Mouse (Mus musculus): ENCODE data around the gene Rsad2.
"Not testable (repeated sequence)": the region's sequence is repeated elsewhere in the genome, so short reads cannot be mapped to it uniquely, and the experiment has no call there.

The Rsad2 gene

DNA sequence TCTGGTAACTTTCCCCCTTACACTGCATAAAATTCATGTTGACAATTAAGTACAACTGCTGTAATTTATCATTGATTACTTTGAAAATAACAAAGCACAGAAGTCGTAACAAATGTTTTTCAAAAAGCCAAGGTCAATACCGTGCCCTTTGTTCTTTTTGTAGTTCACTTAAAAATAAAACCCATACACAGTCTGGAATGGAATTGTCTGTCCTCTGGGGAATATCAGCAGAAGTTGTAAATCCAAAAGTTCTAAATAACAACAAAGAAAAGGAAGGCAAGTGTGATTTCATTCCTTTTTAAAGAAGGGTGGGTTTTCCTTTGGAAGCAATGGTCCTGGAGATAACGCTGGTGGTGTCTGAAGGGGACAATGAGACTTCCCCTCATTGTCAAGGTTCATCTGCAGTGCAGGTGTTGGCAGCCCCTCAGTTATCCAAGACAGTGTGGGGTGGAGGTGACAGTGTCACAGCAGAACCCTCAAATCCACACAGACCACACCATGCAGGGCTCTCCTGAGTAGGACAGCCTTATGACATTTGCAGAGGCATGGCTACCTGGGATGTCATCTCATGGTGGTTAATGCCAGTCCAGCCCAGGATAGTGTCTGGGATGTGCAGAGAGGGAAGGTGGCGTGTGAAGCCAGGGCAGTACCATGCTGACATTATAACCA lies 9.7 kb downstream of the Rsad2 start:
- in situ Hi-C loops (cut with MboI; ENCODE audit: low sequenced_read_pairs): no loop called here

DNA sequence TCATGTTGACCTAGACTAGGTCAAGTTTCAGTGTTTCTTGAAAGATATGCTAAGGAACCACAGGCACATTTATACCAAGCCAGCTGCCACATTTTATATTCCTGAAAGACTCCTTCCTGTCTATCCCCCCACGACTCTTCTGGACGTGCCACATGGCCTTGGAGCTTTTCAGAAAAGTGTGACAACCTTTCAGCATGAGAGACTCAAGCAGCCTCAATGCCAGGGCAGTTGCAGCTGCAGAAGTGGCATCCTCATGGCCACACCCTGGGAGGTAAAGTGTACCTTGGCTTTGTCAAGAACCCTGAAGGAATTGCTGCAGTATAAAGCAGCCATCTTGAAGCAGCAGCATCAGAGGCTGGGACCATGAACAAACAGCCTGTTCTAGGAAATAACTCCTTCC lies 11.7 kb downstream of the Rsad2 start:
- in situ Hi-C loops (cut with MboI; ENCODE audit: low sequenced_read_pairs): no loop called here

DNA sequence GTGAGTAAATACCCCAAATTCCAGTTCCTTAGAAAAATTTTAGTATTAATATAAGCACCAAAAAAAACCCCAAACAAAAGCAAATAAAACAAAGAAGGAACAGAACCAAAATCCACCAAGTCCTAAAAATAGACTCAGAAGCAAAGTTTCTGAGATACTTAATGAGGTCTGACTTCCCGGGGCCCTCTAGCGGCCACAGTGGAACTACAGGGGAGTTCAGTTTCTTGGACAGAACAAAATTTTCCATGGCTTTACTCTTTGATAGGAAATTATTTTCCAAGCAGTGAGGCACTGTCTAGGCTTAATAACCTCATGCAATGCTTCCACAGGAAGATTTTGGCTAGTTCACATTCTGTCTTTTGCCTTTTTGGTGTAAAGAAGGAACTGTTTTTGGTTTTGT lies 12.2 kb downstream of the Rsad2 start:
- in situ Hi-C loops (cut with MboI; ENCODE audit: low sequenced_read_pairs): no loop called here

DNA sequence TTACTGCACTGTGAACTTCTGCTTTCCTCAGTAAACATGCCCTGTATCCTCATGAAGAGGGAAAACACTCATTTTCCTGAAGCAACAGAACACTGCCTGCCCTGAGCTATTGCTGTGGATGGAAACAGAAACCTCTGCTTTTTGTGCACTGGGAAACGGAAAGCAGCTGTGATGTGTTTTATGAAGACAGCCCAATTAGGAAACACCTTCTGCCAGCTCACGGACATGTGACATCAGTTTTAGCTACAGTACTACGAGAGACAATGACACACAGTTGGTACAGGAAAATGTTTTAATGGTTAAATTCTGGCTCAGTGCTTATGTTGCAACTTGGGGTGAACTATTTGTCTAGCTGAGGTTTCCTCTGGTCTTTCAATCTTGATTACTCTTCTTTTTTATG lies 16.9 kb downstream of the Rsad2 start:
- in situ Hi-C loops (cut with MboI; ENCODE audit: low sequenced_read_pairs): no loop called here

- in situ Hi-C loops (cut with MboI; ENCODE audit: low sequenced_read_pairs): no loop called here
Measured at GRCm38 (mm10) chr12:26437950-26438349, 18.3 kb downstream of the Rsad2 start.

DNA sequence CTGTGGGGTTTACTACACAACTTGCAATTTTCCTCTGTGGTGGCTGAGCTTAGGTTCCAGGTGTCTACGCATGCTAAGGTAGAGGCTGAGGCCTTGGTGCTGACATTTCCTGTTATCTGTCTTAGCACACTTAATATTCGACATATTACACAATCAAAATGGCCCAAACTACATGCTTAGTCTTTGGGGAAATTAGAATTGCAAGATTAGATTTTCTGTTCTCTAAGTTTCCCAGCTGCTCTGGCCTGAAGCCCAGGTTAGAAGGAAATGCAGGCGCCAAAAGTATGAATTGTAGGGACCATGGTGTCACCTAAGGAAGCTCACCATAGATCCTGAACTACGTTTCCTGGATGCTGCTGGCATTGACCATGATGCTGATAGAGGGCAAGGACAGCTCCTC lies 19.9 kb downstream of the Rsad2 start:
- in situ Hi-C loops (cut with MboI; ENCODE audit: low sequenced_read_pairs): no loop called here

GRCm38 (mm10) chr12:26428771-26429170 lies 27.5 kb downstream of the Rsad2 start:
- in situ Hi-C loops (cut with MboI; ENCODE audit: low sequenced_read_pairs): not testable (repeated sequence)

DNA sequence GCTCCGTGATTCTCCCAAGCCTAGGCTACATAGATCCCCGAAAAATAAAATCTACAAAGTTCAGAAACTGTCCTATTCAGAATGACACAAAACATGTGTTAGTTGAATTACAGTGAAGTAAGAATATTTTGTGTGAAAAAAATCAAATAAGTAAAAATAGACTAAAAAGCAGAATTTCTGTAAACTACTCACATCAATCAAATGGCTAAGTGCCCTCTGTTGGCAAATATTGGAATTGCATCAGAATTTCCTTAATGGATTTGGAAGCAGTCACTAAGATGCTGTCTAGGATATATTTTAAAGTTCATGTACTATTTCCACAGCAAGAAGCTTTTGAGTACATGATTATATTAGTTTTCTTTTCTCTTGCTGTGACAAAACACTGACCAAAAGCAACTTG lies 31.4 kb downstream of the Rsad2 start:
- in situ Hi-C loops (cut with MboI; ENCODE audit: low sequenced_read_pairs): no loop called here

DNA sequence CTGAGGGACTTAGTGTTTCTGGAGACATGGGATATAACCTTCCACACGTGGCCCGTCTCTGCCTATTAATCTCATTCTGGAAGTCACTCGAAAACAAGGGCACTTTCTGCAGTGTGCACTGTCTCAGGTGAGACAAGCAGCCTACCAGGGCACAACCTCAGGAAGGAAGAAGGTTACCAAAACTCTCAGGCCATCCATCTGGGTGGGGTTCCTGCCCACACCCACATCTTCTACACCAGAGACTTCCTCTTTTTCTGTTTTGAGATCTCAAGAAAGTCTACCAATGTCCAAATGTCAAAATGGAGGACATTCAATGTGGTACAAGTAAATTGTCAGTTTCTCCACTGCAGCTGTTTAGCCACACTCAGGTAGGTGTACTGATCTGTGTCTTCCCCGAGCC lies 37.9 kb downstream of the Rsad2 start:
- in situ Hi-C loops (cut with MboI; ENCODE audit: low sequenced_read_pairs): no loop called here

DNA sequence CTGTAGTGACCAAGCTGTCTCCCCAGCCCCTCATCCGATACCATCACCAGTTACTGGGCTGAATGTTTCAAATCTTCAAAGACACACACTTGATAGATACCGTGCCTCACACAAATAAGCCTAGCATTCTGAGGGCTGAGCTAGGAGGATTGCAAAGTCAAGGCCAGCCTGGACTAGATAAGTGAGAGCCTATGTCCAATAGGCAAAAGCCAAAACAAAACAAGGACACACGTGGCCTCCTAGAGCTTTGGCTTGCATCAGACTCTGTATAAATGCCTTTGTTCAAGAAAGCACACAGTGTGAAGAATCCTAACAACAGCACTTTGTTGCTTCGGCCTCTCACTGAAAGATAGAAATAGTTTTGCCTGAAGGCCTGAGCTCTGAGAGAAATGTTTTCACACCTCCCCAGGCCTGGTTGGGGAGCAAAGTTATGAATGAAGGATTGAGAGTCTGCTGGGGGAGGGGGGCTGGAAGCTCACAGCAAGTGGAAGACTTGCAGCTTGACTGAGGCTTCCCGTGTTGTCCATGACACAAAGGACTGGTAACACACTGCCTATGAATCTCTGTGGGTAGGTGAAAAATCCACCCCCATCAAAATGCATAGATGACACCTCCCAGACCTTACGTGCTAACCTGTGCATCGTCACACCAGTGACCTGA lies 39.5 kb downstream of the Rsad2 start:
- in situ Hi-C loops (cut with MboI; ENCODE audit: low sequenced_read_pairs): no loop called here

DNA sequence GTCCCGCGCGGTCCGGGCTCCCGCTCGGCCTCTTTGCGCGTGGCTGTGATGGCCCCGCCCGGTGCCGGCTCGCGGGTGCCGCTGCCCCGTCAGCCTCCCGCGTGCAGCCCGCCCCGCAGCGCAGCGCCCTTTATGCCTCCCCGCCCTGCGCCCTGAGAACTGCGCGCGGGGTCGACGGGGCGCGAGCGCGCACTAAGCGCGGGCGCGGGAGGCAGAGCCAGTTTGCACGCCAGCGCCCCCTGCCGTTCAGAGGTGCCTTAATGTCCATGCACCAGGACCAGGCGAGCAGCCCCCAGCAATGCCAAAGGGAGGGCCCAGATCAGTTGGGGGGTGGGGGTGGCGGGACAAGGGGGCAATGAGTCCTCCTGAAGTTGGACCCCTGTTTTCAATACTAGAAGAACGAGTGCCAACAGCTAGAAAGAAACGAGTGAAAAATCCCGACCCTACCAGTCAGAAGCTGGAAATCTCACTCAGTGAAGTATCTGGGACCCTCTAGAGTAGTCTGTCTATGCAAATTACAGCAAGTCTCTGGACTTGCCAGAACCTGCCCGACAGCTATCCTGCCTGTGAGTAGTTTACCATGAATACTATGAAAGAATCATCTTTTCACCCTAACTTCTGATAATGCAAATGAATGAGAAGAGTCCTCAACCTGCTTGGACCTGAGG lies 41.0 kb downstream of the Rsad2 start, which contains the start of gene Rnf144a:
Gene Rnf144a (minus strand): TSS at position 151 of the 668 bp plus-strand sequence.
- in situ Hi-C loops (cut with MboI; ENCODE audit: low sequenced_read_pairs): no loop called here

DNA sequence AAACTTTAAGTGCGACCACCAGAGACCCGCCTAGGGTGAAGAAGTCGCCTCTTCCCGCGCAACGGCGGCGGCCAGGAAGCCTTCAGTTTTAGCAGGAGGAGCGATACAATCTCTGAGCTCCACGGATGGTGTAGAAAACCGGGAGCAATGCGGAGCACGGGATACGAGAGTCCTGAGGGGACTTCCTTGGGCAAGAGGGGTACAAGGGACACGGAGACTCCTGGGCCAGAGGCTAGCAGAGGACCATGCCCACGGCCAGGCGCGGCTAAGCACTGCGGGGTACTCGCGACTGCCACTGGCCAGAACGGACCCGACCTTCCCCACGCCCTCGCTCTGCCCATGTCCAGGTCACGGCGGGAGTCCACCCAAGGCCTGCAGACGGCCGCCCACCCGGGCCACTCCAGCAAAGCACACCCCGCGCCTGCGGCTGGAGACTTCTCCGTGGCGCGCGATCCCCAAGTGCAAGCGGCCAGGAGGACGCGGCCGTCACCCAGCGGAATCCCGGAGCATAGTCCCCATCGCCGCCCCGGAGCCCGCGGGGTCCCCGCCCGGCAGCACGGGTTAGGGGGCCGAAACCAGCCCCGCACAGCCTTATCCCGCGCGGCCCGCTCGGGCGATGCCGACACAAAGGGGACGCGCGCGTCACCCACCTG lies 41.7 kb downstream of the Rsad2 start:
- in situ Hi-C loops (cut with MboI; ENCODE audit: low sequenced_read_pairs): no loop called here

GRCm38 (mm10) chr12:26413961-26414411 lies 42.3 kb downstream of the Rsad2 start:
- in situ Hi-C loops (cut with MboI; ENCODE audit: low sequenced_read_pairs): no loop called here

DNA sequence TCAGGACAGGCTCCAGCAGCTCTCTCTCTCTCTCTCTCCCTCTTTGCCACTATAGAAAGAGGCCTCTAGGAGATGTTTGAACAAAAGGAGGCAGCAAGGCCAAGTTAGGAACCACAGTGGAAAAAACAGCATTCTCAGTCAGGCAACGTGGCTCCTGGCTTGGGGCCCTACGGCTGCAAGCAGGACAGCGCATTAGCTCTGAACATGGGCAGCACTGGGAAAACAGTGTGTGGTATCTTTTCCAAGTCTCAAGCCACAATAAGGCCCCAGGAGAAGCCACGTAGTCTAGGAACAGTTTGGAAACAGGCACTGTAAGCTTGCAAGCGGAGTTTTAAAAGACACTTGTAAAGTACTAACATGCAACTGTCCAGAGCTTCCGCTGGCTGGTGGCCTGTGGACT lies 43.5 kb downstream of the Rsad2 start:
- in situ Hi-C loops (cut with MboI; ENCODE audit: low sequenced_read_pairs): no loop called here

GRCm38 (mm10) chr12:26411841-26412450 lies 44.3 kb downstream of the Rsad2 start:
- in situ Hi-C loops (cut with MboI; ENCODE audit: low sequenced_read_pairs): no loop called here

DNA sequence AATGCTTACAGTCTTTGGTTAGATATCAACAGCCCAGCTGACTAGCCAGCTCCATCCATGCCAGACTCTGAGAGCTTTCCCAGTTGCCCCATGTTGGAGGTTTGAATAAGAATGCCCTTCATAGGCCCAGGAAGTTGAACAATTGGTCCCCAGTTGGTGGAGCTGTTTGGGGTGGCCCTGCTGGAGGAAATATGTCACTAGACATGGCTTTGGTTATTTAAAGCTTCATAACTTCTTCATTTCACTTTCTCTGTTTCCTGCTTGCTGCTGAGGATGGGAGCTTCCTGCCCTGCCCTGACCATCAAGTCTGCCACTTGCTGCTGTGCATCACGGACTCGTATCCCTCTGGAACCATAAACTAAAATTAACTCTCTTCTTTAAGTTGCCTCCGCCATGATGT lies 45.8 kb downstream of the Rsad2 start:
- in situ Hi-C loops (cut with MboI; ENCODE audit: low sequenced_read_pairs): no loop called here

DNA sequence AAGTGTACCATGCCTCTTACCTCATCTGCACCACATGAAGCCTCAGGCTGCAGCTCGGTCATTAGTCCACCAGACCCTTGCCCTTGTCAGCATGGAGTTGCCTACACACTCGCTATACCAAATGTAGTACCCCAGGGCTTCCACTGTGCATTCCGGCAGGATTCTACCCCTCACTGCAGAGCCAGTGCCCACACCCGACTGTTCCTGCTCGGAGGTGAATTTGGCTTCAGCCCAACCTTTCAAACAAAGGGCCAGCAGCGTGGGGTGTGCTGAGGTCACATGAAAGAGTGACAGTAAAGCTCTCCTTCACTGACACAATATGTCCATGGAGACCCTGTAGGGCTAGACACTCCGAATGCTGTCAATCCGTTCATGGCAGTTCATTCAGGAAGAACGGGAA lies 47.5 kb downstream of the Rsad2 start:
- in situ Hi-C loops (cut with MboI; ENCODE audit: low sequenced_read_pairs): no loop called here

DNA sequence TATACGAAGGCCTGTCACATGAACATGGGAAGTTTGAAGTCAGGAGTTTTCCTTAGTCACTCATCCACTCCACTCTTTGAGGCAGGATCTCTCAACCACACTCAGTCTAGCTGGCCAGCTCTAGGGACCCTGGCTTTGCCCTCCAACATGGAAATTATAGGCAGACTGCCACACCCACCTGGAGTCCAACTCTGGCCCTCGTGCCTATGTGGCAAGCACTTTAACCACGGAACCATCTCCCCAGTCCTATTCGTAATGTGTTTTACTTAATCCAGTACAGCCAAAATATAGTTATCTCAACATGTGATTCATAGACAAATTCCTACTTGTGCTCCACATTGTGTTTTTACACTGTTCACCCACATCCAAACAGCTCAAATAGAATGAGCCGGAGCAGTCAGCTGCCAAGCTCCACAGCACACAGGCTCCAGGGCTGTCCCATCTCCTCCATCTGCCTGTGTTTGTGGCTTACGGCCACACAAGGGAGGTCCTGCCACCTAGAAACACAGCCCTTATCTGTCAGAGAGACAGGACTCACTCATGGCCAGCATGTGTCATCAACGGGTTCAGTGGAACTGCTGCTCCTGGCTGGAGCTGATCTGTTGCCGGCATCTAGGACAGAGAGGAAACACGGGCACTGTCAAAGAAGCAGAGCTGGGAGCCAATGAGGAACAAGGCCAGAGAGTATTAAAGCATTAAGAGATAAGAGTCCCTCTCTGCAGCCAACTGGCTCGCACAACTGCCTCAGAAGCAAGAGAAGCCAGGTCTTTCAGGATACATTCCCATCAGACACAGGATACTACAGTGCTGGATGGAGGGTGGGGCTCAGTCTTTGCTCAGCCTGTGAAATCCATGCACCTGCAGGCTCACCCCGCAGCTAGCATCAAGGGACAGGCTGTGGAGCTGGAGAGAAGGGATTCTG lies 51.2 kb downstream of the Rsad2 start:
- in situ Hi-C loops (cut with MboI; ENCODE audit: low sequenced_read_pairs): no loop called here

- in situ Hi-C loops (cut with MboI; ENCODE audit: low sequenced_read_pairs): no loop called here
Measured at GRCm38 (mm10) chr12:26403372-26404125, 52.7 kb downstream of the Rsad2 start.
